ENCODE assay signal across 8 mouse cellular contexts in the genomic region with DNA sequence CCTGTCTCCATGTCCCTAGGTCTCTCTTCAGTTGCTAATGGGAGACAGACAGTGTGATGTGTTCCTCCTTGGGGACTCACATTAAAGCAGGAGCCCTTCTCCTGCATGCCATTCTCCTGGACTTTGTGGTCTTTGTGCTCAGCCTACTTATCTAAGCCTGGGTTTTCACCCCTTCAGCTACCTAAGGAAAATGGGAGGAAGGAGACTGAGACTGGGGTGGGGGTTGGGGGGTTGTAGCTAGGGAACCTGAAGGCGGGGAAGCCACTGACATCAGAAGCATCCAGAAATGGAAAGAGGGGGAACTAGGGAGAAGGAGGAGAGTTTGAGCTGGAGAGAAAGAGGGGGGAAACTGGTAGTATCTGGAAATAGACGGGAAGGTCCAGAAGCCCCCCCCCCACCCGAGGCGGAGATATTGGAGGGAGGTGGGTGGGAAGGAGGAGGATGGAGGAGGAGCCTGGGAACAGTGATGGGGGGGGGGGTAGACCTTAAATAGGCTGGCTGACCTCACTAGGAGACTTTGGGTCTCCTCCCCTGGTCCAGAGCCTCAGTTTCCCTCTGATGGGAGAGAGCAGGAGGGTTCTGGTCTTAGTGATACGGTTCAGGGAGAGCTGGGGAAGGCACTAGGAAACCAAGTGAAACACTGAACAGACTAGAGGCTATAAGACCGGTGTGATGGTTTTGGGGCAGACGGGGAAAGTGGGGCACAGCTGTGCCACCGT. TPM values are rescaled to one million over a fixed set of nuclear protein-coding genes. Genes with fewer than 3 reads are reported as not detected.
A peak's percentile ranks its signal among the peaks of the same experiment; 100 is the strongest.
DNase-seq lines count a peak whose midpoint lies in the region; ATAC-seq and TF ChIP-seq lines count a peak whose summit lies in the region.

No protein-coding gene starts in this region.

- H3K27me3 ChIP-seq in kidney, postnatal 0 days (ENCODE audit: insufficient read depth, low read length): 0 out of 2 replicates have a peak, but pooled peaks cover 3% of the 10 kb centered on the region
- H3K27me3 ChIP-seq in embryonic facial prominence, embryonic 12.5 days: peaks cover 12% of the 10 kb centered on the region; the same call in 1 of the 2 replicates
- H3K27me3 ChIP-seq in hindbrain, embryonic 13.5 days: peaks cover 2% of the 10 kb centered on the region
- H3K27me3 ChIP-seq in neural tube, embryonic 14.5 days (ENCODE audit: control insufficient read depth, insufficient read depth, low read length): no peaks in the 10 kb centered on the region
- H3K27me3 ChIP-seq in lung, postnatal 0 days (replicated peaks; ENCODE audit: insufficient read depth, low read length): peaks cover 22% of the 10 kb centered on the region

- ATAC-seq in kidney, postnatal 0 days (replicated peaks; ENCODE audit: low FRiP score, low read depth): no peak
- ATAC-seq in embryonic facial prominence, embryonic 12.5 days (ENCODE audit: insufficient number of reproducible peaks, insufficient read depth, low FRiP score, low TSS enrichment): no peak
- ATAC-seq in hindbrain, embryonic 13.5 days (ENCODE audit: low FRiP score): no peak; the same call in 1 of the 2 replicates
- ATAC-seq in neural tube, embryonic 14.5 days (ENCODE audit: low read depth): peak; percentile 1; the same call in 1 of the 2 replicates
- ATAC-seq in lung, postnatal 0 days: no peak

- H3K9ac ChIP-seq in kidney, postnatal 0 days (ENCODE audit: low read depth, low read length): no peak overlapping the region
- peak overlapping the region; percentile 72; the same call in 1 of the 2 replicates for H3K9ac ChIP-seq in embryonic facial prominence, embryonic 12.5 days
- peak overlapping the region; percentile 89 for H3K9ac ChIP-seq in hindbrain, embryonic 13.5 days
- peak overlapping the region; percentile 92 for H3K9ac ChIP-seq in neural tube, embryonic 14.5 days (replicated peaks; ENCODE audit: low read depth, low read length)
- H3K9ac ChIP-seq in lung, postnatal 0 days (replicated peaks; ENCODE audit: low read depth): no peak overlapping the region

- no peak overlapping the region for H3K27ac ChIP-seq in kidney, postnatal 0 days
- no peak overlapping the region for H3K27ac ChIP-seq in embryonic facial prominence, embryonic 12.5 days
- H3K27ac ChIP-seq in hindbrain, embryonic 13.5 days: peak overlapping the region; percentile 95
- peak overlapping the region; percentile 93 for H3K27ac ChIP-seq in neural tube, embryonic 14.5 days (ENCODE audit: low read depth, low read length)
- H3K27ac ChIP-seq in lung, postnatal 0 days (ENCODE audit: low read length): no peak overlapping the region

- H3K9me3 ChIP-seq in kidney, postnatal 0 days (replicated peaks; ENCODE audit: low read length): no peaks in the 10 kb centered on the region
- H3K9me3 ChIP-seq in embryonic facial prominence, embryonic 12.5 days: no peaks in the 10 kb centered on the region
- no peaks in the 10 kb centered on the region for H3K9me3 ChIP-seq in hindbrain, embryonic 13.5 days
- H3K9me3 ChIP-seq in neural tube, embryonic 14.5 days (ENCODE audit: control insufficient read depth, low read length): no peaks in the 10 kb centered on the region
- H3K9me3 ChIP-seq in lung, postnatal 0 days (ENCODE audit: low read length): no peaks in the 10 kb centered on the region

- no peak overlapping the region for H3K4me3 ChIP-seq in kidney, postnatal 0 days (replicated peaks; ENCODE audit: low read depth, low read length)
- H3K4me3 ChIP-seq in embryonic facial prominence, embryonic 12.5 days: peak overlapping the region; percentile 55
- peak overlapping the region; percentile 67 for H3K4me3 ChIP-seq in hindbrain, embryonic 13.5 days
- peak overlapping the region; percentile 76 for H3K4me3 ChIP-seq in neural tube, embryonic 14.5 days (ENCODE audit: low read depth, low read length)
- no peak overlapping the region for H3K4me3 ChIP-seq in lung, postnatal 0 days (ENCODE audit: low read depth, low read length)

- TF ChIP-seq EP300 in lung, postnatal 0 days (IDR thresholded peaks at IDR 0.05): no peak

- H3K4me1 ChIP-seq in kidney, postnatal 0 days (replicated peaks; ENCODE audit: insufficient read depth, low read length): peaks cover 7% of the 10 kb centered on the region
- peaks cover 42% of the 10 kb centered on the region for H3K4me1 ChIP-seq in embryonic facial prominence, embryonic 12.5 days
- peaks cover 89% of the 10 kb centered on the region for H3K4me1 ChIP-seq in hindbrain, embryonic 13.5 days (replicated peaks)
- H3K4me1 ChIP-seq in neural tube, embryonic 14.5 days (ENCODE audit: control insufficient read depth, insufficient read depth, low read length): peaks cover 54% of the 10 kb centered on the region
- 0 out of 2 replicates have a peak, but pooled peaks cover 3% of the 10 kb centered on the region for H3K4me1 ChIP-seq in lung, postnatal 0 days (ENCODE audit: insufficient read depth, low read depth, low read length)

- H3K4me2 ChIP-seq in kidney, postnatal 0 days (ENCODE audit: low read length): peak overlapping the region; percentile 71
- H3K4me2 ChIP-seq in embryonic facial prominence, embryonic 12.5 days (replicated peaks): peak overlapping the region; percentile 84
- H3K4me2 ChIP-seq in hindbrain, embryonic 13.5 days: peak overlapping the region; percentile 73
- peak overlapping the region; percentile 78 for H3K4me2 ChIP-seq in neural tube, embryonic 14.5 days (ENCODE audit: low read depth, low read length)
- no peak overlapping the region for H3K4me2 ChIP-seq in lung, postnatal 0 days (replicated peaks; ENCODE audit: low read depth, low read length)

- no peak for TF ChIP-seq CTCF in kidney, postnatal 0 days (IDR thresholded peaks at IDR 0.05; ENCODE audit: low read depth)
- no peak for TF ChIP-seq CTCF in lung, postnatal 0 days (IDR thresholded peaks at IDR 0.05)

- DNase-seq in kidney, postnatal 0 days (ENCODE audit: low spot score): peak; percentile 2
- no peak for DNase-seq in kidney, adult 18-20 months
- no peak for DNase-seq in urinary bladder, postnatal 14 days (ENCODE audit: low spot score)
- DNase-seq in lung, postnatal 0 days (ENCODE audit: low spot score): no peak
- no peak for DNase-seq in heart, adult 11 months

- H3K36me3 ChIP-seq in kidney, postnatal 0 days (ENCODE audit: insufficient read depth, low read length): no peaks in the 10 kb centered on the region
- H3K36me3 ChIP-seq in embryonic facial prominence, embryonic 12.5 days: no peaks in the 10 kb centered on the region
- peaks cover 11% of the 10 kb centered on the region for H3K36me3 ChIP-seq in hindbrain, embryonic 13.5 days
- no peaks in the 10 kb centered on the region for H3K36me3 ChIP-seq in neural tube, embryonic 14.5 days (ENCODE audit: control insufficient read depth, insufficient read depth, low read length)
- no peaks in the 10 kb centered on the region for H3K36me3 ChIP-seq in lung, postnatal 0 days (ENCODE audit: insufficient read depth, low read length)

- 15% methylated on average over 8 of the region's 8 CpGs for WGBS in kidney, postnatal 0 days
- WGBS in embryonic facial prominence, embryonic 12.5 days: 12% methylated on average over 8 of the region's 8 CpGs
- 11% methylated on average over 8 of the region's 8 CpGs for WGBS in hindbrain, embryonic 13.5 days
- 12% methylated on average over 8 of the region's 8 CpGs for WGBS in neural tube, embryonic 14.5 days
- 12% methylated on average over 7 of the region's 8 CpGs for WGBS in lung, postnatal 0 days

RNA-seq across cellular contexts. Expression of gene Gpr162, which starts 1.2 kb away (rescaled TPM):
- 1.5 and 2.2 TPM in 2 replicates for polyA plus RNA-seq in kidney, postnatal 0 days (2015; fragmentation: Nextera tagmentation; extraction: Ambion mirVana)
- polyA plus RNA-seq in embryonic facial prominence, embryonic 12.5 days (2016; fragmentation: Nextera tagmentation; extraction: Ambion mirVana): 3.4 and 3.6 TPM in 2 replicates
- polyA plus RNA-seq in hindbrain, embryonic 13.5 days (2015; fragmentation: Nextera tagmentation; extraction: Ambion mirVana): 21.3 and 22.5 TPM in 2 replicates
- polyA plus RNA-seq in neural tube, embryonic 14.5 days (2014; fragmentation: Nextera tagmentation; extraction: Ambion mirVana): 11.2 and 14.2 TPM in 2 replicates
- polyA plus RNA-seq in lung, postnatal 0 days (2015; fragmentation: Nextera tagmentation; extraction: Ambion mirVana): 0.20 and 0.26 TPM in 2 replicates

RNA-seq across cellular contexts. Expression of gene P3h3, which starts 5.0 kb away (rescaled TPM):
- 14.7 and 14.8 TPM in 2 replicates for polyA plus RNA-seq in kidney, postnatal 0 days (2015; fragmentation: Nextera tagmentation; extraction: Ambion mirVana)
- polyA plus RNA-seq in embryonic facial prominence, embryonic 12.5 days (2016; fragmentation: Nextera tagmentation; extraction: Ambion mirVana): 61.7 and 68.9 TPM in 2 replicates
- polyA plus RNA-seq in hindbrain, embryonic 13.5 days (2015; fragmentation: Nextera tagmentation; extraction: Ambion mirVana): 16.4 and 19.1 TPM in 2 replicates
- polyA plus RNA-seq in neural tube, embryonic 14.5 days (2014; fragmentation: Nextera tagmentation; extraction: Ambion mirVana): 19.1 and 23.7 TPM in 2 replicates
- polyA plus RNA-seq in lung, postnatal 0 days (2015; fragmentation: Nextera tagmentation; extraction: Ambion mirVana): 8.4 and 9.3 TPM in 2 replicates

RNA-seq across cellular contexts. Expression of gene Gnb3, which starts 22.5 kb away (rescaled TPM):
- polyA plus RNA-seq in kidney, postnatal 0 days (2015; fragmentation: Nextera tagmentation; extraction: Ambion mirVana): 0.98 and 1.2 TPM in 2 replicates
- polyA plus RNA-seq in embryonic facial prominence, embryonic 12.5 days (2016; fragmentation: Nextera tagmentation; extraction: Ambion mirVana): 0.58 and 1.0 TPM in 2 replicates
- polyA plus RNA-seq in hindbrain, embryonic 13.5 days (2015; fragmentation: Nextera tagmentation; extraction: Ambion mirVana): 0.78 and 1.3 TPM in 2 replicates
- 0.44 and 0.54 TPM in 2 replicates for polyA plus RNA-seq in neural tube, embryonic 14.5 days (2014; fragmentation: Nextera tagmentation; extraction: Ambion mirVana)
- 0.24 and 0.26 TPM in 2 replicates for polyA plus RNA-seq in lung, postnatal 0 days (2015; fragmentation: Nextera tagmentation; extraction: Ambion mirVana)

RNA-seq across cellular contexts. Expression of gene Cd4, which starts 25.5 kb away (rescaled TPM):
- polyA plus RNA-seq in kidney, postnatal 0 days (2015; fragmentation: Nextera tagmentation; extraction: Ambion mirVana): 0.24 and 0.28 TPM in 2 replicates
- polyA plus RNA-seq in embryonic facial prominence, embryonic 12.5 days (2016; fragmentation: Nextera tagmentation; extraction: Ambion mirVana): 0.09 and 0.39 TPM in 2 replicates
- 0.14 and 0.19 TPM in 2 replicates for polyA plus RNA-seq in hindbrain, embryonic 13.5 days (2015; fragmentation: Nextera tagmentation; extraction: Ambion mirVana)
- 0.12 TPM in 1 of 2 replicates, not detected in the other for polyA plus RNA-seq in neural tube, embryonic 14.5 days (2014; fragmentation: Nextera tagmentation; extraction: Ambion mirVana)
- polyA plus RNA-seq in lung, postnatal 0 days (2015; fragmentation: Nextera tagmentation; extraction: Ambion mirVana): 0.07 and 0.10 TPM in 2 replicates

RNA-seq across cellular contexts. Expression of gene Cdca3, which starts 33.2 kb away (rescaled TPM):
- polyA plus RNA-seq in kidney, postnatal 0 days (2015; fragmentation: Nextera tagmentation; extraction: Ambion mirVana): 85.1 and 91.2 TPM in 2 replicates
- polyA plus RNA-seq in embryonic facial prominence, embryonic 12.5 days (2016; fragmentation: Nextera tagmentation; extraction: Ambion mirVana): 157 and 166 TPM in 2 replicates
- polyA plus RNA-seq in hindbrain, embryonic 13.5 days (2015; fragmentation: Nextera tagmentation; extraction: Ambion mirVana): 42.6 and 51.2 TPM in 2 replicates
- 16.8 and 16.9 TPM in 2 replicates for polyA plus RNA-seq in neural tube, embryonic 14.5 days (2014; fragmentation: Nextera tagmentation; extraction: Ambion mirVana)
- polyA plus RNA-seq in lung, postnatal 0 days (2015; fragmentation: Nextera tagmentation; extraction: Ambion mirVana): 8.2 and 11.8 TPM in 2 replicates

Comparison
In these comparisons a context has a peak if more than half of its experiments do, and no peak if none do; other contexts are left out.
1. H3K27ac ChIP-seq: peak in hindbrain, embryonic 13.5 days (single experiment) and neural tube, embryonic 14.5 days (single experiment); none in kidney, postnatal 0 days (single experiment), embryonic facial prominence, embryonic 12.5 days (single experiment) and lung, postnatal 0 days (single experiment).
2. H3K4me3 ChIP-seq: peak in embryonic facial prominence, embryonic 12.5 days (single experiment), hindbrain, embryonic 13.5 days (single experiment) and neural tube, embryonic 14.5 days (single experiment); none in kidney, postnatal 0 days (single experiment) and lung, postnatal 0 days (single experiment).
3. H3K9ac ChIP-seq: peak in embryonic facial prominence, embryonic 12.5 days (single experiment), hindbrain, embryonic 13.5 days (single experiment) and neural tube, embryonic 14.5 days (single experiment); none in kidney, postnatal 0 days (single experiment) and lung, postnatal 0 days (single experiment).